Mouse (Mus musculus): ENCODE results near the gene Otc.

DNA sequence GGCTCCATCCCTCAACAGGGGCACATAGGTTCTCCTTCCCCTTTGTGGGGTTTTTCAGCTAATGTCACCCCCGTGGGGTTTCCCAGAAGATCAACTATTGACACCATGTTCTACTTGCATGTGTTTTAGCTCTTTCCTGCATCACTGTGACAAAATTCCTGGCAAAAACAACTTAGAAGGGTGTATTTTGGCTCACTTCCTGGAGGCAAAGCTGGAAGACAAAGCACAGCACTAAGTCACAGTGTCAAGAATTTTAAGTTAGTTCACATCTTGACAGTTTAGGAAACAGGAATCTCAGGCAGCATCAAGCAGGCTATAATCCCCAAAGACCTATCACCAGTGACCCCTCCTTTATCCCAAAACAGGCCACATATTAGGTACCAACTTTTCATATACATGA lies 78.1 kb downstream of the Otc start:
- no peak for TF ChIP-seq POLR2A (IDR thresholded peaks at IDR 0.05; ENCODE audit: borderline replicate concordance, low read depth, low read length)
- no peak for TF ChIP-seq CTCF (IDR thresholded peaks at IDR 0.05; ENCODE audit: low read depth, low read length)
